Mouse (Mus musculus) heart, embryonic 10.5 days (tissue): ENCODE data around the gene Cdcp1. TPM values are rescaled to one million over a fixed set of nuclear protein-coding genes. Genes with fewer than 3 reads are reported as not detected.

ENCODE experiments used
- DNase-seq: peaks from one replicate; pipeline ENCODE4 v3.0.0-alpha.2; 2017; ENCODE audit warnings: low spot score
- H3K27ac ChIP-seq: fragments of 300-500 bp; sonication (generic); 2 replicates; pipeline ENCODE4 v1.5.1; 2016; ENCODE audit warnings: mild to moderate bottlenecking
- H3K27me3 ChIP-seq: fragments of 300-500 bp; sonication (generic); 2 replicates; pipeline ENCODE4 v1.6.1; 2016; ENCODE audit warnings: mild to moderate bottlenecking; ENCODE audit not compliant: poor library complexity, insufficient read depth, severe bottlenecking
- H3K36me3 ChIP-seq: fragments of 300-500 bp; sonication (generic); 2 replicates; pipeline ENCODE4 v1.6.1; 2016; ENCODE audit warnings: mild to moderate bottlenecking, moderate library complexity
- H3K4me1 ChIP-seq: fragments of 300-500 bp; sonication (generic); 2 replicates; pipeline ENCODE4 v1.6.1; 2016; ENCODE audit warnings: mild to moderate bottlenecking
- H3K4me3 ChIP-seq: fragments of 300-500 bp; sonication (generic); 2 replicates; pipeline ENCODE4 v1.5.1; 2016; ENCODE audit warnings: mild to moderate bottlenecking, moderate library complexity
- H3K9me3 ChIP-seq: fragments of 300-500 bp; sonication (generic); 2 replicates; pipeline ENCODE4 v1.6.1; 2016; ENCODE audit warnings: mild to moderate bottlenecking, moderate library complexity
- WGBS: fragments of 180-500 bp; shearing (Covaris S2); methylation state at CpG from one replicate; pipeline ENCODE4 v1.1.7; 2016; 5-methylcytosine and 5-hydroxymethylcytosine counted together
- polyA plus RNA-seq: library from polyadenylated mRNA; unstranded; fragments of >200 nt; fragmentation: Nextera tagmentation; extraction: Ambion mirVana; gene quantifications from 2 replicates; pipeline ENCODE4 v1.2.1, GENCODE M21; 2016

The Cdcp1 gene
- polyA plus RNA-seq, 1 experiment from 2014 or later = 3.0 TPM

DNA sequence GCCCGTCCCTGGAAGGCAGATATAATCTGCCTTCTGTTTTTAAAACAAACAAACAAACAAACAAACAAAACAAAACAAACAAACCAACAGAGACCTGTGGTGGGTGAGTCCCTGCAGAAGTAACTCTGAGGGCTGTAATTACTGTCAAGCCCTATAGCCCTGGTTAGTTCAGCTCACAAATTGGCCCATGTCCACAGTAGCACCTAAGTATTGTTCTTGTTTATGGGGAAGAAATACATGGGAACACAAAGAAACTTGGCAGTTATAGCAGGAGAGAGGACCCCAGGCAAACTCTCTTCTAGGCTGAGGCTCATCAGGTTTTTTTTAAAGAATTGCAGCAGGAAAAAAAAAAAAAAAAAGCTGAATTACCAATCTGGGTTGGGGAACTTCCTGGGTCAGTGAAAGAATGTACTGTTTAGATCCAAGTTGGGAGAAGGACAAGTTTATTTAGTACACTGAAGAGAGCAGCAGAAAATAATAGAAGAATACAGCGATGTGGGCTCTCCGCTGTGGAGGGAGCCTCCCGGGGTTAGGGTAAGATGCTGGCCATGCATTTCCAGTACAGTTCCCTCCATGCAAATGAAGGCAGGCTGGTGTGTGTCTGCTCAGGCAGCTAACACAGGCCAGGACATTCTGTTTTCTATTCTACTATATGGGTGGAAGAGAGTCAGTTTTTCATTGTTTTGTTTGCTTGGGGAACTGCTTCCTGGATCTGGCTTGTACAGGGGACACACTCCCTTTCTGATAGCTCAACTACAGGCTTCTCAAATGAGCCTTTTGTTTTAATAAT is 22.6 kb upstream of the Cdcp1 start:
- H3K27ac ChIP-seq = no peak overlapping the region
- peaks cover 8% of the 10 kb centered on the region for H3K4me1 ChIP-seq
- 45% methylated on average over 4 of the region's 4 CpGs for WGBS
- no peaks in the 10 kb centered on the region for H3K9me3 ChIP-seq
- DNase-seq = no peak
- no peak overlapping the region for H3K4me3 ChIP-seq
- no peaks in the 10 kb centered on the region for H3K27me3 ChIP-seq
- no peaks in the 10 kb centered on the region for H3K36me3 ChIP-seq

DNA sequence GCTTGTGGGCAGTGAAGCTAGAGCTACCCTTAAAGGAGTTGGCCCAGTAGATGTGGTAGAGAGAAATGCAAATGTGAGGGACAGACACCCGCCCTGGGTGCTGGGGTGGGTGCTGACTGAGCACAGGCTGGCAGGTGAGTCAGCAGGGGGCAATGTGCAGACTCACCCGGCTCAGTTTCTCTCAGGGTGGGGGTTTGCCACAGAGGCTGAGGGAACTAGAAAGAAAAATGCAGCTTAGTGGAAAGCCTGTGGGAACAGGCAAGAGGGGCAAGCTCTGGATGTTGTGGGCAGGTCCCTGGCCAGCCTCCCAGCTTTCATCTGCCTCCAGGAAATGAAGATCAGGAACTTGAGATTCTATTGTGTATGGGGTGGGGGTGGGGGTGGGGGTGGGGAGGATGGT is 21.9 kb upstream of the Cdcp1 start:
- no peak for DNase-seq
- no peaks in the 10 kb centered on the region for H3K36me3 ChIP-seq
- H3K4me3 ChIP-seq = 0 out of 2 replicates have a peak overlapping the region, but pooled peaks have one; percentile 8
- no peaks in the 10 kb centered on the region for H3K9me3 ChIP-seq
- 30% methylated on average over 2 of the region's 2 CpGs for WGBS
- peaks cover 8% of the 10 kb centered on the region for H3K4me1 ChIP-seq
- H3K27me3 ChIP-seq = no peaks in the 10 kb centered on the region
- H3K27ac ChIP-seq = peak overlapping the region; percentile 70

DNA sequence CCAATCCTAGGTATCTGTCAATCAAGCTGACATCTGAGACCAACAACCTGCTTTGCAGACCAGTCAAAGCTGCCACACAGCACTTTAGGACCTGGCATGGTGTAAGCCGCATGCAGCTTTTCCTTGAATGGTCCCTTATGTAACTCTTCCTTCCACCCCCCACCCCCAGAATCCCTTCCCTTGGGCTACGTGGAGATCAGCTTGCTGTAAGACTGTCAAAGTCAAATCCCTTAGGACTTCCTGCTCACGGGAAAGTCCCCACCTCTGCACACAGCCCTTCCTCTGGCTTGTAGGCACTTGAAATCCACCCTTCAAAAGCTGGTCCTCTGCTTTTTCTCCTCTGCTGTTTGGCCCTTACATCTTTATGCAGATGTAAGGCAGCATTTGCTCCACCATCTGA is 19.8 kb upstream of the Cdcp1 start:
- no peak overlapping the region for H3K27ac ChIP-seq
- H3K27me3 ChIP-seq = no peaks in the 10 kb centered on the region
- peaks cover 8% of the 10 kb centered on the region for H3K4me1 ChIP-seq
- DNase-seq = no peak
- no peaks in the 10 kb centered on the region for H3K9me3 ChIP-seq
- WGBS = 28% methylated on average over 3 of the region's 3 CpGs
- no peak overlapping the region for H3K4me3 ChIP-seq
- no peaks in the 10 kb centered on the region for H3K36me3 ChIP-seq

DNA sequence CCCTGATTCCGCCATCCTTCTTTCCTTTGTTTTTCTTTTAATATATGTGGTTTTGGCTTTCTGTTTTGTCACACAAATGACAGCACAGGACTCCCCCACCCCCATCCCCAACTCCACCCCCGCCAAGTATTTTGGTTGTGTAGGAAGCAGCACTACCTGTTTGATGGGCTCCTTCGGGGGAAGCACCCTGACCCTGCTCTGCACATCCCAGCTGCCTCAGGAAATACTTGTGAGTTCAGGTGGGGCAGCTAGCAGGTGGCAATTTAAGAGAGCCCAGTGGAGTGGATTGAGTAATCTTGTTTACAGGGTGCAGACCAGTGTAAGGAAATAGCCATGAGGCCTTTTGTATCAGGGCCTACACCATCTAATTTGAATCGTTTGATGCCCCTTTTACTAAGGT is 14.0 kb upstream of the Cdcp1 start:
- Histone ChIP-seq H3K9me3 (no peaks in the 10 kb centered on the region), H3K27me3 (no peaks in the 10 kb centered on the region), H3K4me1 (peaks cover 4% of the 10 kb centered on the region), H3K4me3 (no peak overlapping the region), H3K36me3 (no peaks in the 10 kb centered on the region), H3K27ac (no peak overlapping the region)
- WGBS = 67% methylated on average over 4 of the region's 4 CpGs
- DNase-seq = peak; percentile 46

DNA sequence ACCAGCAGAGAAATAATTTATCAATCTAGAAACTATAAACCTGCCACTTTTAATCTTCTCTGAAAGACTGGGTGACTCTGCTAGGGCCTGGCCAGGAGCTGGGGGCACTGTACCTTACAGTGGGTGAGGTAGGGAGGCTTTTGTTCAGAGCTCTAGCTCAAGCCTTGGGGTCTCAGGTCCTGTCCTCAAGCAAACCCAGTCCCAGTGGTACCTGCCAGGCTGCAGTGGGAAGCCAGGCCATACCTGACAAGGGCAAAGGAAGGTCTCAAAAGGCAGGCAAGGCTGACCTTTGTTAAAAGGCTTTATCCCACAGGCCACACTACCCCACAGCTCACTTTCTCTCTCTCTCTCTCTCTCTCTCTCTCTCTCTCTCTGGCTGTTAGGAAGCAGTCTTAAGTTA is 12.8 kb upstream of the Cdcp1 start:
- Histone ChIP-seq H3K36me3 (no peaks in the 10 kb centered on the region), H3K4me3 (no peak overlapping the region), H3K27me3 (no peaks in the 10 kb centered on the region), H3K27ac (no peak overlapping the region), H3K9me3 (no peaks in the 10 kb centered on the region), H3K4me1 (peaks cover 4% of the 10 kb centered on the region)
- peak; percentile 55 for DNase-seq

DNA sequence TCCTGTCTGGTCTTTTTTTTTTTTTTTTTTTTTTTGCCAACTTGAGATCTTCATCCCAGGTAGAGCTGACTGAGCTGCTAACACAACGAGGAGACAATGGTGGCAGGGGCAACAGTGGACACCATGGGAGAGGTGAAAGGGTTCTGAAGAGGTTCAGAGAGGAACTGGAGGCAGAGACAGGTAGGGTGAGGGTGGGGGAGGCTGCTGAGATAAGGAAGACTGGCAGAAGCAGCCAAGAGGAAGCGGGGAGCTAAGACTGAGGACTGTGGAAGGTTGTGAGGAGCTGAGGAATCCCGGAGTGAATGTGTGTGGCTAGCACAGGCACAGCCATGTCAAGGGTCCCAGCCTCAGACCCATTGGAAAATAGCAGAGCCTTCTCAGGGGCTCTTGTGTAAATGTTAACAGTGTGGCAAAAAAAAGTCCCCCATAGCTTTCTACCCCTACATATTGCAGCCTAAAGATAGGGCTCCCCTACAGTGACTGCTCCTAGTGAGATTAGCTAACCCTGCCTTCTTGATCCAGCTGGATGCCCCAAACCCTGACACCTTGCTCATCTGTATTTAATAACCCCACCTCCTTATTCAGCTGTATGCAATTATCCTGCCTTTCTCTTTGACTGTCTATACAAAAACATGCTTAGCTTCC is 11.4 kb upstream of the Cdcp1 start:
- WGBS = 61% methylated on average over 3 of the region's 3 CpGs

DNA sequence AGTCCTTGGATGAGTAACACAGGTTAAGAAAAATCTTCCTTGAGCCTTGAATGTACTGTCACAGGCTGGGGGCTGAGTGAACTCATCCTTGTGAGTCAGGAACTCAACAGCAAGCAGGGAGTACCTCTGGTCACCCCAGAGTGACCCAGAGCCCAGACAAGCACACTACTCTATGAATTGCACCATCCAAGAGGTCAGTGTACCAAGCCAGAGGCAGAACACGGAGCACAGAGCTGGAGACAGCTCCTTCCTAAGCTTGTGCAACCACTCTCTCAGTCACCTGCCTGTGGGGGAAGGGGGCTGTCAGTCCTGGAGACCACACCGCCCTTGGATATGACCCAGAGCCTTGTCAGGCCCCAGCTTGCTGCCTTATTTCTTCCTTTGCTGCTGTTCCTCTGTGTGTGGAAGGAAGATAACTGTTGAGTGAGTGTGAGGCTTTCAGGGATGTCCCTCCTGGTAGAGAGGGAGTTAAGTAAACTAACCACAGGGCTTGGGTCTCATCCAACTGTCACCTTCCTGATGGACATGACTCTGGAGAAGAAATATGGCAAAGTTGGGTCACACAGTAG is 9.1 kb upstream of the Cdcp1 start:
- H3K27me3 ChIP-seq = no peaks in the 10 kb centered on the region
- no peak for DNase-seq
- no peak overlapping the region for H3K4me3 ChIP-seq
- no peaks in the 10 kb centered on the region for H3K36me3 ChIP-seq
- peaks cover 6% of the 10 kb centered on the region; the same call in 1 of the 2 replicates for H3K4me1 ChIP-seq
- WGBS = 45% methylated on average over 2 of the region's 2 CpGs
- H3K9me3 ChIP-seq = no peaks in the 10 kb centered on the region
- H3K27ac ChIP-seq = no peak overlapping the region

More for the DNA sequence above, 11.4 kb upstream of the Cdcp1 start:
- Histone ChIP-seq H3K9me3 (no peaks in the 10 kb centered on the region), H3K36me3 (no peaks in the 10 kb centered on the region), H3K27me3 (no peaks in the 10 kb centered on the region), H3K27ac (no peak overlapping the region), H3K4me1 (peaks cover 4% of the 10 kb centered on the region; the same call in 1 of the 2 replicates), H3K4me3 (no peak overlapping the region)
- peak; percentile 36 for DNase-seq

DNA sequence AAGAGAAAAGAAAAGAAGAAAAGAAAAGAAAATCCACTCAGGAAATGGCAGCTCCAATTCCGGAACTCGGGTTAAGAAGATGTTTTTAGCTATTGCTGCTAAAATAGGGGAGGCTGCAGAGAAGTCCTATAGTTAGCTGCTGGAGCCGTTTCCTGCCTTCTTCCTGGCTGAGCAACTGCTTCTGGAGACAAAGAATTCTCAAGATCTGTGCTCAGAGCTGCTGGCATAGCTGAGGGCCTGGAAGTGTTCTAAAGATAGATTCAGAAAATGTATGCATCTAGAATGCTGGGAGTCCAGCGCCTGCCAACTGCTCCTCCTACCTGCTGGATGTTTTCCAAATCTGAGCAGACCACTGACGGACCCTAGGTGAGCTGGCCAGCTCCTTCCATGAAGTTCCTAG is 4.0 kb upstream of the Cdcp1 start:
- H3K4me3 ChIP-seq = no peak overlapping the region; the same call in 1 of the 2 replicates

DNA sequence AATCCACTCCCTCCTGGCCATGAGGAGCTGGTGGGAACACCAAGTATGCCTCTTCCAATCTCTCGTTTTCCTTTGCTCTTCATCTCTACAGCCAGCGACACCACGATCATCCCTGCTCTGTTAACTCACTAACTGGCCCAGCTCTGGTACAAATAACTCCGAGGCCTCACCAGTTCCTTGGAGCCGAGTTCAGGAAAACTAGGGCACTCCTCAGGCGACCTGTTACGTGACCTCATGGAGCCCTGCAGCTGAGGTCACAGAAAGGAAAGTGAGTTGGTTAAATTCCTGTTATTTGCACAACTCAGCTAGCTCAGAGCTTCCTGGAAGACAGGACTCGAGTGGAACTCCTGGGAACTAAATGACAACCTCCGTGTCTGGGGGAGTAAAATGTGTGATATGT is 2.5 kb downstream of the Cdcp1 start:
- H3K36me3 ChIP-seq = no peaks in the 10 kb centered on the region
- H3K9me3 ChIP-seq = no peaks in the 10 kb centered on the region
- peaks cover 12% of the 10 kb centered on the region for H3K4me1 ChIP-seq
- H3K4me3 ChIP-seq = no peak overlapping the region
- WGBS = 69% methylated on average over 9 of the region's 9 CpGs
- peaks cover 42% of the 10 kb centered on the region for H3K27me3 ChIP-seq
- no peak for DNase-seq
- H3K27ac ChIP-seq = no peak overlapping the region

More for the DNA sequence above, 4.0 kb upstream of the Cdcp1 start:
- no peak for DNase-seq
- Histone ChIP-seq H3K9me3 (no peaks in the 10 kb centered on the region), H3K27me3 (peaks cover 23% of the 10 kb centered on the region), H3K36me3 (no peaks in the 10 kb centered on the region), H3K27ac (peak overlapping the region; percentile 60; the same call in 1 of the 2 replicates), H3K4me1 (peaks cover 18% of the 10 kb centered on the region)
- WGBS = 40% methylated on average over 5 of the region's 5 CpGs

DNA sequence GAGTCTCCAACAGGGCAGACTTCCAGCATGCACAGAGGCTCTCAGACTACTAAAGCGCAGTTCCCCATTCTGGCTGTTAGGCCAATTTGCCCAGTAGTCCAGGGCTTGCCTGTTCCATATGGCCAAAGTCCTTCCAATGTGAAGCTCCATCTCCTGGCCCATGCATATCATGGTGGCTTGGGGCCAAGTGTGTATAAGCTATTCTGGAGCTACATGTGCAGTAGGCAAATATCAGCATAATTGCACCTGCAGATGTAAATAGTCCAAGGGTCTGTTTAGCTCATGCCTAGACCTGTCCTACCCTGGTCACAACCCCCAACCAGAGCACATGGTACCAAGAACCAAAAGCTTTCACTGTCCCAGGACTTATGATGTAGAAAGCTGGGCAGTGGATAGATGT is 7.9 kb downstream of the Cdcp1 start:
- Histone ChIP-seq H3K36me3 (no peaks in the 10 kb centered on the region), H3K4me1 (0 out of 2 replicates have a peak, but pooled peaks cover 7% of the 10 kb centered on the region), H3K4me3 (no peak overlapping the region), H3K9me3 (no peaks in the 10 kb centered on the region), H3K27me3 (peaks cover 3% of the 10 kb centered on the region; the same call in 1 of the 2 replicates), H3K27ac (no peak overlapping the region)
- no peak for DNase-seq
- 92% methylated on average over 1 of the region's 1 CpGs for WGBS

DNA sequence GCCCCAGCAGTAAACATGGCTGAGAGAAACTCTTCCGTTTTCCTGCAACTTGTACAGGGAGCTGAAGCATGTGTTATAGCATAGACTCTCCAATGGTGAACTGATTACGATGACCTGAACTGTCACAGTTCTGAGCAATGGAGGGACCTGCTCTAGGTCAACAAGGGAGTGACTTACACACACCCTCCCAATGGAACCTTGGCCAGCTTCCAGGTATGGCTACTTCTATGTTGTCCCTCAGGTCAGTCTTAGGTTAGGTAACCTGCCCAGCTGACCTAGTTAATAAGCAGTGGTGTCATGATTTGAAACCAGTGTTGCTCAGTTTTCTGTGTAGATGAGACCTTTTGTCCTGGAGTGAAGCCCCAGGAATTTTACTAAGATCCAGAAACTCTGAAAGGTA is 8.9 kb downstream of the Cdcp1 start:
- Histone ChIP-seq H3K27me3 (no peaks in the 10 kb centered on the region), H3K9me3 (no peaks in the 10 kb centered on the region), H3K4me1 (0 out of 2 replicates have a peak, but pooled peaks cover 7% of the 10 kb centered on the region), H3K36me3 (no peaks in the 10 kb centered on the region), H3K27ac (no peak overlapping the region), H3K4me3 (no peak overlapping the region)
- 82% methylated on average over 2 of the region's 2 CpGs for WGBS
- DNase-seq = no peak

DNA sequence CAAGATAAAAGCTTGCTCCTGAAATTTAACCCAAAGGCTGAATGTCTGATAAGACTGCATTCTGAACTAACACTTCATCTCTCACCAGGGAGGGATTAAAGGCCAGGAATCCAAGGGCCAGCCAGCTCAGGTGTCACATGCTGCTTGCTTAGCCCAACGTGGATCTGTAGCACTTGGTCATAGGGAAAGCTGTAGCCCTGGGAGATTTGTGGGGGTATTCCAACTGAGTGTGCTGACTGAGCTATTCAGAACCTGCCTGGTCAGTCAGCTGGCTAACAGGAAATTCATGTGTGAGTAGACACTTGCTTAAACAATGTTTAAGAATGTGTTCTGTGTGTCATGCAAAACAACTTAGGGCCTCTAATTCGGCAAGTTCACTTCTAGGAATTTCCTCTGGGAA is 9.3 kb downstream of the Cdcp1 start:
- H3K27me3 ChIP-seq = no peaks in the 10 kb centered on the region
- no peaks in the 10 kb centered on the region for H3K36me3 ChIP-seq
- no peak for DNase-seq
- H3K27ac ChIP-seq = no peak overlapping the region
- 45% methylated on average over 2 of the region's 2 CpGs for WGBS
- H3K9me3 ChIP-seq = no peaks in the 10 kb centered on the region
- H3K4me1 ChIP-seq = 0 out of 2 replicates have a peak, but pooled peaks cover 7% of the 10 kb centered on the region
- H3K4me3 ChIP-seq = no peak overlapping the region

DNA sequence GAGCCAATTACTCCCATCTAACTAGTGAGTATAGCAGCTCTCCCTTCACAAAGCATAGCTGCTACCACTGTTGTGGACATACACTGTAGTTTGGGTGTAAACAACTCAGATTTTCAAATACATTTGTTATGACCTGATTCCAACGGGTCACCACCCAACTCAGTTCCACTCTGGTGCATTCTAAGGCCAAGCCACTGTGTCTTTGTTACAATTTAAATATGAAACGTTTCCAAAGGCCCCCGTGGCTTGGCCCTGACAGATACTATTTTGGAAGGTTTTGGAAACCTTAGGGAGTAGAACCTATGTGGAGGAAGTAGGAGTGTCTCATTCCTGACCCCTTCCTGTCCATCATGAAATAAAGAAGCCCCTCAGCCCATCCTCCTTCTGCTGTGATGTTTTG is 15.7 kb downstream of the Cdcp1 start:
- Histone ChIP-seq H3K4me1 (no peaks in the 10 kb centered on the region), H3K27ac (no peak overlapping the region), H3K9me3 (no peaks in the 10 kb centered on the region), H3K36me3 (0 out of 2 replicates have a peak, but pooled peaks cover 2% of the 10 kb centered on the region), H3K27me3 (no peaks in the 10 kb centered on the region), H3K4me3 (no peak overlapping the region)
- DNase-seq = no peak
- 78% methylated on average over 3 of the region's 3 CpGs for WGBS
